Mouse (Mus musculus) forebrain, embryonic 15.5 days (tissue): ENCODE results near the gene Tgfb1i1. TPM values are rescaled to one million over a fixed set of nuclear protein-coding genes. Genes with fewer than 3 reads are reported as not detected.

ENCODE experiments used
- ATAC-seq: fragments of 200-750 bp; cut with Nextera tagmentation; replicated peaks from 2 replicates; pipeline ENCODE4 v1.8.0; 2017; ENCODE audit warnings: mild to moderate bottlenecking, moderate TSS enrichment, moderate library complexity
- H3K27ac ChIP-seq: fragments of 300-500 bp; sonication (generic); replicated peaks from 2 replicates; pipeline ENCODE4 v1.5.1; 2015; ENCODE audit warnings: mild to moderate bottlenecking, inconsistent platforms
- H3K27me3 ChIP-seq: fragments of 300-500 bp; sonication (generic); 2 replicates; pipeline ENCODE4 v1.6.1; 2015; ENCODE audit warnings: inconsistent platforms
- H3K36me3 ChIP-seq: fragments of 300-500 bp; sonication (generic); 2 replicates; pipeline ENCODE4 v1.6.1; 2015; ENCODE audit warnings: mild to moderate bottlenecking, inconsistent platforms
- H3K4me1 ChIP-seq: fragments of 300-500 bp; sonication (generic); 2 replicates; pipeline ENCODE4 v1.6.1; 2015; ENCODE audit warnings: inconsistent platforms
- H3K4me2 ChIP-seq: fragments of 300-500 bp; sonication (generic); replicated peaks from 2 replicates; pipeline ENCODE4 v1.6.1; 2015; ENCODE audit warnings: mild to moderate bottlenecking, inconsistent platforms
- H3K4me3 ChIP-seq: fragments of 300-500 bp; sonication (generic); 2 replicates; pipeline ENCODE4 v1.5.1; 2015; ENCODE audit warnings: mild to moderate bottlenecking, inconsistent platforms
- H3K9ac ChIP-seq: fragments of 300-500 bp; sonication (generic); replicated peaks from 2 replicates; pipeline ENCODE4 v1.6.1; 2015; ENCODE audit warnings: mild to moderate bottlenecking, inconsistent platforms
- H3K9me3 ChIP-seq: fragments of 300-500 bp; sonication (generic); 2 replicates; pipeline ENCODE4 v1.6.1; 2016; ENCODE audit warnings: inconsistent platforms
- WGBS: fragments of 180-500 bp; shearing (Covaris S2); methylation state at CpG from one replicate; pipeline ENCODE4 v1.1.7; 2015; ENCODE audit warnings: mixed read lengths; 5-methylcytosine and 5-hydroxymethylcytosine counted together
- polyA plus RNA-seq: library from polyadenylated mRNA; unstranded; fragments of >200 nt; fragmentation: Nextera tagmentation; extraction: Ambion mirVana; gene quantifications from 2 replicates; pipeline ENCODE4 v1.2.1, GENCODE M21; 2015

The Tgfb1i1 gene
- polyA plus RNA-seq, 1 experiment from 2014 or later, result 14.0 TPM

DNA sequence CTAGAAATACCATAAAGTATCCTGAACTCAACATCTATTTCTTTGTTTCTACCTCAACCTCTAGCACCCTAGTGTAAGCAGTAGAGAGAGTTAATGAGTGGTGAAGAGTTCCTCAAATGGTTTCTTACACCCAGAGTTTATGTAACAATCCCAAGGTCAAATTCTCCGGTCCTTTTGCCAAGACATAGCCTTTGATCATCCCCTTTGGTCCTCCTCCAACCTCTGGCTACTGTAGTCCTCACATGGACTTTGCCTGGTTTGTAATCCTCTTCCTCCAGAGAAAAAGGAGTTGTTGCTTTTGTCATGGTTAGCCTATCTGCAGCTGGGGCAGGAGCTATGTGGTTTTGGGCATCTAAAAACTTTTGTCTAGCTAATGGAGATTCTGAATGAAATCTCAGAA lies 11.1 kb upstream of the Tgfb1i1 start:
- no peak overlapping the region for H3K9ac ChIP-seq
- no peaks in the 10 kb centered on the region for H3K9me3 ChIP-seq
- H3K27ac ChIP-seq, result no peak overlapping the region
- H3K4me3 ChIP-seq, result no peak overlapping the region
- H3K4me1 ChIP-seq, result peaks cover 17% of the 10 kb centered on the region
- ATAC-seq, result no peak
- H3K4me2 ChIP-seq, result no peak overlapping the region
- H3K27me3 ChIP-seq, result no peaks in the 10 kb centered on the region
- peaks cover 6% of the 10 kb centered on the region; the same call in 1 of the 2 replicates for H3K36me3 ChIP-seq
- 82% methylated on average over 1 of the region's 1 CpGs for whole genome bisulfite sequencing

DNA sequence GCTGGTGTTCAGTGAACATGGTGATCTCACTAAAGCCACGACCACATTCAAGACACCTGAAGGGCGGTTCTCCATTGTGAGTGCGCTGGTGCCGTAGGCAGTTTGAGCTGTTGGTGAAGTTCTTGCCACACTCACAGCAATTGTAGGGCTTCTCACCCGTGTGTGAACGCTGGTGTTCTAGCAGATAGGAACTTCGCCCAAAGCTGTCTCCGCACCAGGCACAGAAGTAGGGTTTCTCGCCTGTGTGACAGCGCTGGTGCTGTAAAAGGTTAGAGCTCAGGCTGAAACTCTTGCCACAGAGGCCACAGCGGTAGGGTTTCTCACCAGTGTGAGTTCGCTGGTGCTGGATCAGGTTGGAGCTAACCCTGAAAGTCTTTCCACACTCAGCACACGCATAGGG lies 10.2 kb upstream of the Tgfb1i1 start:
- Histone ChIP-seq H3K36me3 (peaks cover 9% of the 10 kb centered on the region; the same call in 1 of the 2 replicates), H3K27me3 (no peaks in the 10 kb centered on the region), H3K9ac (no peak overlapping the region), H3K9me3 (no peaks in the 10 kb centered on the region), H3K4me1 (peaks cover 17% of the 10 kb centered on the region), H3K4me2 (no peak overlapping the region), H3K4me3 (no peak overlapping the region), H3K27ac (no peak overlapping the region)
- WGBS, result 93% methylated on average over 13 of the region's 13 CpGs
- ATAC-seq, result no peak

DNA sequence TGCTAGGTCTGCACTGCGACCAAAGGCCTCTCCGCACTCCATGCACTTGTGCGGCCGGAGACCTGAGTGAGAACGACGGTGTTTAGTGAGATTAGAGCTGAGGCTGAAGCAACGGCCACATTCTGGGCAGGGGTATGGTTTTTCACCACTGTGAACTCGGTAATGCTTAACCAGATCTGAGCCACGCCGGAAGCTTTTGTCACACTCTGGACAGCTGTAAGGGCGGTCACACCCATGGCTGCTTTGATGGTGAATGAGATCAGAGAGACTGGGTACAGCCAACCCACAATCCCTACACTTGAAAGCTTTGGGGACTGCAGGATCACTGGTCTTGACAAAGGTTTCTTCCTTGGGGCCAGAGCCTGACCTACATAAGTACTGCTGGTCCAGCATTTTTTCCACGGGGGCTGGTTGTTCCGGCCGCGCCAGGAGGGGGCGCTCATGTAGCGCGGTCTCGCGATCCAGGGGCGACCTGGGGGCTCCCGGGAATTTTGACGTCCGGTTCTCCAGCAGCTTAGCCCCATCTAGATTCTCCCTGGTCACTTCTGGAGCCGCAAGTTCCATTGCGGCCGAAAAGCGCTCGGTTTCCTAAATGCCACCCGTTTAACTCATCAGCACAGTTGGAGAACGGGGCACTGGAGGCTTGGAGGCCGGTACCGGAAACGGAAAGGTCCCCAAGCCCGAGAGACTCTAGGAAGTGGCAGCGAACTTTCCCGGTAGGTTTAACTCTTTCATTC lies 9.6 kb upstream of the Tgfb1i1 start, which contains the start of gene Armc5:
Armc5 (plus strand) TSS at position 487 of the 737 bp plus-strand sequence.
- peaks cover 9% of the 10 kb centered on the region; the same call in 1 of the 2 replicates for H3K36me3 ChIP-seq
- peak within 1 kb of the TSS; percentile 76 for H3K4me2 ChIP-seq
- H3K27ac ChIP-seq, result peak within 1 kb of the TSS; percentile 98
- no peaks in the 10 kb centered on the region for H3K27me3 ChIP-seq
- peak within 1 kb of the TSS; percentile 70 for H3K4me3 ChIP-seq
- no peaks in the 10 kb centered on the region for H3K9me3 ChIP-seq
- H3K9ac ChIP-seq, result peak within 1 kb of the TSS; percentile 67
- peak; percentile 6; the same call in 1 of the 2 replicates for ATAC-seq
- peaks cover 17% of the 10 kb centered on the region for H3K4me1 ChIP-seq
- WGBS, result 24% methylated on average over 37 of the region's 37 CpGs

DNA sequence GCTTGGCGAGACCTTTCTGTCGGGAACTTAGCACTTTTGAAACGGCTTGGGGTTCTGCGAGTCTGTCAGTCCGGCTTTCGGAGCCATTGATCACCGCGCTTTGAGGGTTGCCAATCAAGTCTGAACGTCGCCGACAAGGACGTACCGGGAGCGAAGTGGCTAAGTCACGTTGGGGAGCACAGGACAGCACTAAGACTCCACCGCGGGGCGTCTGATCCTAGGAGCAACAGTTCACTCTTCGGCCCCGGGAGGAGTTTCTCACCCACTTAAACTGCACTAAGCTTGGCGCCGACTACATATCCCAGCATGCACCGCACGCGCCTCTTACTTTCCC lies 9.1 kb upstream of the Tgfb1i1 start:
- ATAC-seq, result no peak; the same call in 1 of the 2 replicates
- Histone ChIP-seq H3K27ac (peak overlapping the region; percentile 98), H3K4me3 (peak overlapping the region; percentile 70), H3K27me3 (no peaks in the 10 kb centered on the region), H3K4me2 (peak overlapping the region; percentile 76), H3K9ac (peak overlapping the region; percentile 67), H3K4me1 (peaks cover 17% of the 10 kb centered on the region), H3K9me3 (no peaks in the 10 kb centered on the region), H3K36me3 (peaks cover 12% of the 10 kb centered on the region; the same call in 1 of the 2 replicates)
- WGBS, result under 1% methylated on average over 25 of the region's 25 CpGs

DNA sequence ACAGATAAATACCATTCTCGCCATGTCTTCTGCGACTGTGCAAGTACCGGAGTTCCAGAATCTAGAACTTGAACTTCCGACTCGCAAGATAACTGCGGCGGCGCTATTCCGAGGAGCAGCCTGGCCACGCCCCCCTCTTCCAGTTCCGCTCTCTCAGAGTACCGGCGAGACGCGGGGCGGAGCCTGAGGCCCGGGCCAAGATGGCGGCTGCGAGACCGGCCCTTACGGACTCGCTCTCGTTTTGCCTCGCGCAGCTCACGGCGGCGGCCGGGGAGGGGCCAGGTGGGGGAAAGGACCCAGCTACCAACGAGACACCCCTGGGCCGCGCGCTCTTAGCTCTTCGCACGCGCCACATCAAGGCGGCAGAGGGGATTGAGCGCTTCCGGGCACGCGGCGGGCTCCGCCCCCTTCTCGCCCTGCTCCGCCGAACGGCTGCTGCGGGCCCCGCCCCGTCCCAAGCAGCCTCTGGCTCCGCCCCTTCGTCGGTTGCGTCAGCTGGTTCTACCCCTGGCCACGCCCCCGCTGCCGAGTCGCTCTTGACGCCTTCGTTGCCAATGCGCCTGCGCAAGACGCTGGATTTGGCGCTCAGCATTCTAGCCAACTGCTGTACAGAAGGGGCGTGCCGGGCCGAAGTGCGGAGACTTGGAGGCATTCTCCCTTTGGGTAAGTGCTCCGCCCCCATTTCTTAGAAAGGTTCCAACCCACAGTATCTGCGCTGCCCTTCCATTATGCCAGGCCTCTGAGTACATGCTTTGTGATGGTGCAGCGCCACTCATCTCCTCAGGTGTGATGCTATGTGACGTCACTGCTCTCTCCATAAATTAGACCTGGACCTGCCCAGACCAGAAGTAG lies 8.5 kb upstream of the Tgfb1i1 start, which contains the start of gene 9130023H24Rik:
9130023H24Rik (minus strand) TSS at position 105 of the 852 bp plus-strand sequence.
- peak; percentile 91 for ATAC-seq
- Histone ChIP-seq H3K9ac (peak within 1 kb of the TSS; percentile 67), H3K27ac (peak within 1 kb of the TSS; percentile 98), H3K4me1 (peaks cover 17% of the 10 kb centered on the region), H3K9me3 (no peaks in the 10 kb centered on the region), H3K27me3 (no peaks in the 10 kb centered on the region), H3K4me2 (peak within 1 kb of the TSS; percentile 76), H3K36me3 (peaks cover 12% of the 10 kb centered on the region; the same call in 1 of the 2 replicates), H3K4me3 (peak within 1 kb of the TSS; percentile 70)
- WGBS, result under 1% methylated on average over 71 of the region's 72 CpGs

DNA sequence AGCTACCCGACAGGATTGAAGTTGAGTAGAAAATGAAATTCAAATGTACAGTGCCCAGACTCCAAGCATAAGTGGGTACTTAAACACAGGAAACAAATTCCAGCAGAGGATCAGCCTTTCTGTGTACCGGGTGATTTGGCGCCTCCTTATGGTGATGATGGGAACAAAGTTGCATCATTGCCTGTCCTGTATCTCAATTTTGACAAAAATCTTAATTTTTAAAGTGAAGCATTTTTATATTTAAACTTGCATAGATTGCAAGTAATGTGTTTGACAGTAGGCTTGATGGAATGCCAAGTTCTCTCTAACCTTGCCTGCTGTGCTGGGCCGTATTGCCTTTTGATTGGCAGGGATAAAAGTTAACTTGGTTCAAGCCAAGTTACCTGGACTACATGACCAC lies 7.6 kb upstream of the Tgfb1i1 start:
- Histone ChIP-seq H3K4me2 (peak overlapping the region; percentile 56), H3K9me3 (no peaks in the 10 kb centered on the region), H3K27ac (peak overlapping the region; percentile 98; the same call in 1 of the 2 replicates), H3K9ac (no peak overlapping the region), H3K4me3 (peak overlapping the region; percentile 70), H3K27me3 (no peaks in the 10 kb centered on the region), H3K36me3 (peaks cover 12% of the 10 kb centered on the region; the same call in 1 of the 2 replicates), H3K4me1 (peaks cover 17% of the 10 kb centered on the region)
- ATAC-seq, result no peak
- 24% methylated on average over 4 of the region's 4 CpGs for WGBS

DNA sequence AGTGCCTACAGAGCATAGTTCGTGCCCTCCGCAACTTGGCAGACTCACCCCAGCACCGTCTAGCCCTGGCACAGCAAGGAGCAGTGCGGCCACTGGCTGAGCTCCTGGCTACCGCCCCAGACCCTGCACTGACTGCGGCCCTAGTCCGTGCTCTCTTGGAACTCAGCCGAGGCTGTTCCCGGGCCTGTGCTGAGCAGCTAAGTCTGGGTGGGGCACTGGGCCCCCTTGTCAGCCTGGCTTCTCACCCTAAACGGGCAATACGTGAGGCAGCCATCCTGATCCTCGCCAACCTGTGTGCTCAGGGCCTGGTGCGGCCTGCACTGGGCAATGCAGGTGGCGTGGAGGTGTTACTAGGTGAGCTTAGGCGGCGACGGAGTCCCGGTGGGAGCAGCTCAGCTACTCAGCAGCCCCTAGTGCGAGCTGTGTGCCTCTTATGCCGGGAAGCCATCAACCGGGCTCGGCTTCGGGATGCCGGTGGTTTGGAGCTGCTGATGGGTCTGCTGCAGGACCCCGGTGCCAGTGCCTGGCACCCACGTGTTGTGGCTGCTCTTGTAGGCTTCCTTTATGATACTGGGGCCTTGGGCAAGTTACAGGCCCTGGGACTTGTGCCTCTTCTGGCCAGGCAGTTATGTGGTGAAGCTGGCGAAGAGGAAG lies 6.4 kb upstream of the Tgfb1i1 start:
- Histone ChIP-seq H3K27ac (no peak overlapping the region), H3K4me2 (no peak overlapping the region), H3K27me3 (no peaks in the 10 kb centered on the region), H3K4me1 (peaks cover 17% of the 10 kb centered on the region), H3K4me3 (no peak overlapping the region), H3K9ac (no peak overlapping the region), H3K9me3 (no peaks in the 10 kb centered on the region), H3K36me3 (peaks cover 23% of the 10 kb centered on the region; the same call in 1 of the 2 replicates)
- no peak for ATAC-seq
- WGBS, result 95% methylated on average over 27 of the region's 27 CpGs

DNA sequence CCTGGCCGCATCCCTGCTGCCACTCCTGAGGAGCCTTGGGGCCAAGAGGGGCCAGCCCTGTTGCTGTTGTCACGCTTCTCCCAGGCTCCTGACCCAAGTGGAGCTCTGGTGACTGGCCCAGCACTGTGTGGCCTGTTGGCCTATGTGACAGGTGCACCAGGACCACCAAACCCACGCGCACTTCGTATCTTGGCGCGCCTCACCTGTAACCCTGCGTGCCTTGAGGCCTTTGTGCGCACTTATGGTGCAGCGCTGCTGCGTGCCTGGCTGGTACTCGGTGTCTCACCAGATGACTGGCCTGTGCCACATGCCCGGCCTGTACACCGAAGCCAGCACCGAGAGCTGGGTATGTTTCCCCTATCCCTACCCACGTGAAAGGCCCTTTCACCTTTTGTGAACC lies 4.3 kb upstream of the Tgfb1i1 start:
- no peak for ATAC-seq
- peaks cover 23% of the 10 kb centered on the region; the same call in 1 of the 2 replicates for H3K36me3 ChIP-seq
- H3K27ac ChIP-seq, result no peak overlapping the region
- H3K4me1 ChIP-seq, result peaks cover 20% of the 10 kb centered on the region
- H3K4me2 ChIP-seq, result no peak overlapping the region
- no peak overlapping the region for H3K4me3 ChIP-seq
- H3K27me3 ChIP-seq, result no peaks in the 10 kb centered on the region
- H3K9ac ChIP-seq, result no peak overlapping the region
- no peaks in the 10 kb centered on the region for H3K9me3 ChIP-seq
- 94% methylated on average over 16 of the region's 16 CpGs for WGBS

DNA sequence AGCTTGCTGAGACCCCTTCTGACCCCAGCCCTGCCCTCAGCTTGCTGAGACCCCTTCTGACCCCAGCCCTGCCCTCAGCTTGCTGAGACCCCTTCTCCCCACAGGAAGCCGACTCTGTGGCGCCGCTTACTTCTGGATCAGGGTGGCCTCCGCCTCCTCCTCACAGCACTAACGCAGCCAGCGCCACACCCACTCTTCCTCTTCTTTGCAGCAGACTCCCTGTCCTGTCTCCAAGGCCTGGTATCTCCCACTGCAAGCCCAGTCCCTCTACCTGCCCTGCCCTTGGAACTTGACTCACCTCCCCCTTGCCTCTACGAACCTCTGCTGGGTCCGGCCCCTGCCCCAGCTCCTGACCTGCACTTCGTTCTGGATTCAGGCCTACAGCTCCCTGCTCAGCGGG lies 2.7 kb upstream of the Tgfb1i1 start:
- 57% methylated on average over 10 of the region's 10 CpGs for WGBS
- H3K36me3 ChIP-seq, result peaks cover 23% of the 10 kb centered on the region; the same call in 1 of the 2 replicates
- ATAC-seq, result no peak

DNA sequence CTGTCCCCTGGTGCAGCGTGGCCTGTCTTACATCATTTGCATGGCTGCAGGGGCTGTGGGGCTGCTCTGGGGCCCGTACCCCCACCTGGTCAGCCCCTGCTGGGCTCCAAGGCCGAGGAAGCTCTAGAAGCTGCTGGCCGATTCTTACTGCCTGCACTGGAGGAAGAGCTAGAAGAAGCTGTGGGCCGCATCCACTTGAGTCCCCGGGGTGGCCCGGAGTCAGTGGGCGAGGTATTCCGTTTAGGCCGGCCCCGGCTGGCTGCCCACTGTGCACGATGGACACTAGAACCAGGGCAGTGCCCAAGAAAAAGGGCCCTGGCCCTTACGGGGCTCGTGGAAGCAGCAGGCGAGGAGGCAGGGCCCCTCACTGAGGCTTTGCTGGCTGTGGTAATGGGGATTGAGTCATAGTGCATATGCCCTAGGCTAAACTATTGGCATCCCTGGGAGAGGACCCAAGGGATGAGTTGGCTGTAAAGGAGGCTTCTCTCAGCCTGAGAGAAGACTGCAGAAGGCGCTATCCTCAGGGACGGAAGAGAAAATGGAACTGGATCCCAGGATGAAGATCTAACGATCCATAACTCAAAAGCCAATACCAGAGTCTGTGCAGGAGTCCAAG lies 2.1 kb upstream of the Tgfb1i1 start:
- H3K4me1 ChIP-seq, result peaks cover 11% of the 10 kb centered on the region
- H3K9me3 ChIP-seq, result no peaks in the 10 kb centered on the region
- H3K4me3 ChIP-seq, result no peak overlapping the region
- peaks cover 23% of the 10 kb centered on the region; the same call in 1 of the 2 replicates for H3K36me3 ChIP-seq
- no peak for ATAC-seq
- H3K27me3 ChIP-seq, result no peaks in the 10 kb centered on the region
- WGBS, result 85% methylated on average over 18 of the region's 18 CpGs
- no peak overlapping the region for H3K4me2 ChIP-seq
- no peak overlapping the region for H3K9ac ChIP-seq
- H3K27ac ChIP-seq, result no peak overlapping the region

More for the DNA sequence above, 2.7 kb upstream of the Tgfb1i1 start:
- Histone ChIP-seq H3K4me3 (no peak overlapping the region), H3K27ac (no peak overlapping the region), H3K4me1 (peaks cover 16% of the 10 kb centered on the region), H3K27me3 (no peaks in the 10 kb centered on the region), H3K9me3 (no peaks in the 10 kb centered on the region), H3K9ac (no peak overlapping the region), H3K4me2 (no peak overlapping the region)

DNA sequence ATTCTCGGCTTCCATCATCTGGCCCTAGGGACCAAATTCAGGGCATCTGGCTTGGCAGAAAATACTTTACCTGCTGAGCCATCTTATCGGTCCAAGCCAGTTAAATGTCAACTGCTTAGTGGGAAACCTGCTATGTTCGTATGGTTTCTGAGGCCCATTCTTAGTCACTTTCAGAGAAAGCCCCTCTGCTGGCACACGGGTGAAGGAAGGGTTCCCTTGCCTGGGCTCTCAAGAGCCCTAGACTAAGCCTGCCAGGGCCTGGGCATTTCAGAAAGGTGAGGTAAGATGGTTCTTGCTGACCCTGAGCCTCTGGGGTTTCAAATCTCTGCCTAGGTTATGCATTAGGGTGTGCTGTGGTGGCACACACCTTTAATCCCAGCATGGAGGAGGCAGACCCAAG lies 1.1 kb upstream of the Tgfb1i1 start:
- Histone ChIP-seq H3K4me3 (no peak overlapping the region), H3K27me3 (no peaks in the 10 kb centered on the region), H3K36me3 (peaks cover 17% of the 10 kb centered on the region; the same call in 1 of the 2 replicates), H3K9ac (no peak overlapping the region), H3K4me1 (peaks cover 11% of the 10 kb centered on the region), H3K27ac (no peak overlapping the region), H3K4me2 (no peak overlapping the region), H3K9me3 (no peaks in the 10 kb centered on the region)
- 86% methylated on average over 4 of the region's 4 CpGs for WGBS
- ATAC-seq, result no peak
